Mouse (Mus musculus): Measurements from ENCODE around the gene Prkra. TPM values are rescaled to one million over a fixed set of nuclear protein-coding genes. Genes with fewer than 3 reads are reported as not detected.
A peak's percentile ranks its signal among the peaks of the same experiment; 100 is the strongest.

Gene Prkra
- total and polyA plus RNA-seq, 3 experiments: 18.8 to 21.5 TPM; not detected in 1

DNA sequence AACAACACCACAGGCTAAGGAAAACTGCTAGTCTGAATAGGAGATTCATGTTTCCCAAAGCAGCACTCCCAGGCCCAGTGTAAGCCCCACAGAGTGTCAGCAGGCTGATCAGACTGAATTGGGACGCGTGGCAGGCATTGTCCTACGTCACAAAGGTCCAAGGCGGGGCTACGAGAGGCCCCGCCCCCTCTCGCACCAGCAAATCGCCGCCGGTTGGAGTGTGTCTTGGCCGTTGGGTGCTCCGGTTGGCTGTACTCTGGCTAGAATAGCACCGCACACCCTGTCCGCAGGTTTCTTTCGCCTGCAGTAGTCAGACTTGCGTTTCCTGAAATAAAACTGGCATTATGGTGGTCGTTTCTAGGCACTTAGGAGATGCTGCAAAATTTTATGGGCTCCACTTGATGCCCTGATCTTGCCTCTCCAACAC, 25.2 kb upstream of the Prkra start, which contains the start of gene Fkbp7 (continued):
- TF ChIP-seq NELFE (IDR thresholded peaks at IDR 0.05; ENCODE audit: low read depth, low read length) (peak; percentile 72), TAL1 (IDR thresholded peaks at IDR 0.05; ENCODE audit: low read length) (no peak), ZC3H11A (IDR thresholded peaks at IDR 0.05; ENCODE audit: low read depth, low read length) (no peak), ZNF384 (IDR thresholded peaks at IDR 0.05; ENCODE audit: low read depth, low read length) (no peak), CHD1 (IDR thresholded peaks at IDR 0.05; ENCODE audit: low read depth, low read length) (0 out of 2 replicates have a peak, but pooled peaks have one; percentile 49), RCOR1 (IDR thresholded peaks at IDR 0.05; ENCODE audit: low read depth, low read length) (no peak)

DNA sequence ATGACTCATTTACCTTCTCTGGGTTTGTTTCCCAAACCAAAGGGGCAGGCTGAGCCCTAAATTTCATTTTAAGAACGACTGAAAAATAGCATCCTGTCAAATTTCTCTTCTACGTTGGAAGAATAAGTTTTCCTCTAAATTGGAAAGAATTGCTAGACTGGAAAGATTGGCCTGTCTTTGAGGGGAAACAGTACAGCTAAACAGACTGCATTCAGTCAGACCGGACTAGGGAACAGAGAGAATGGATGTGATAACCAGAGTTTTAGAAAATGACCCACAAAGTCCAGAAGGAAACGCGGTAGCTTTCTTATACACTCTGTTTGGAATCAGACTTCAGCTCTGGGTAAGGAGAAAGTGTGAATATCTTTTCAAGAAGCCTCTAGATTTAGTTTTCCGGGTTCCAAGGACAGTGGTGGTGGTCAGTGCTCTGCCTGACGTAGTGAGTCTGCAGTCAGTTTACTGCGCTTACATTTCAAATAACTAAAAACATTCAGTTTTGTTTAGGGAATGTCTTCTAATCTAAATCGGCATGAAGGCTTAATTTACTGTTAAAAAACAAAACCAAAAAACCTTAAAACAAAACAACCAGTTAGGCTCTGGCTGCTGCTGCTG, 24.4 kb upstream of the Prkra start:
- Histone ChIP-seq H3K36me3 (ENCODE audit: control insufficient read depth in 1 of 2, insufficient read depth in 2 of 2, low read length in 2 of 2) (peaks cover 0 to 22% of the 10 kb centered on the region in 2 experiments; a peak in 3 of 4 replicates), H3K4me1 (ENCODE audit: control insufficient read depth in 1 of 2, insufficient read depth in 2 of 2, low read length in 2 of 2) (peaks cover 4 to 13% of the 10 kb centered on the region in 2 experiments; a peak in 3 of 4 replicates), H3K9me3 (replicated peaks; ENCODE audit: insufficient read depth, low read length) (no peaks in the 10 kb centered on the region), H3K27ac (ENCODE audit: control insufficient read depth, low read depth, low read length) (peak overlapping the region; percentile 8; the same call in 1 of the 2 replicates), H3K79me2 (ENCODE audit: control insufficient read depth, insufficient read depth, low read length, poor library complexity) (peaks cover 21% of the 10 kb centered on the region), H3K27me3 (ENCODE audit: control insufficient read depth in 1 of 2, insufficient read depth in 2 of 2, low read length in 2 of 2) (no peaks in the 10 kb centered on the region), H3K9ac (ENCODE audit: control insufficient read depth, low read depth, low read length, poor library complexity, severe bottlenecking) (peak overlapping the region; percentile 71), H3K4me3 (ENCODE audit: control insufficient read depth in 1 of 2, insufficient read depth in 1 of 2, low read depth in 2 of 2, low read length in 2 of 2) (peak overlapping the region; percentile 68 to 92)
- TF ChIP-seq EP300 (IDR thresholded peaks at IDR 0.05; ENCODE audit: low read depth in 1 of 2, low read length in 2 of 2) (no peak), GATA1 (IDR thresholded peaks at IDR 0.05; ENCODE audit: low read depth, low read length) (no peak), SMC3 (IDR thresholded peaks at IDR 0.05; ENCODE audit: low read depth, low read length) (no peak), MAFK (IDR thresholded peaks at IDR 0.05; ENCODE audit: borderline replicate concordance, low read depth, low read length) (no peak), POLR2A (IDR thresholded peaks at IDR 0.05; ENCODE audit: control insufficient read depth in 1 of 2, insufficient read depth in 1 of 2, low read depth in 1 of 2, low read length in 2 of 2, poor library complexity in 1 of 2) (no peak), POLR2AphosphoS5 (IDR thresholded peaks at IDR 0.05; ENCODE audit: borderline replicate concordance, low read depth, low read length) (no peak), USF2 (IDR thresholded peaks at IDR 0.05; ENCODE audit: borderline replicate concordance in 1 of 2, insufficient read depth in 1 of 2, low read depth in 1 of 2, low read length in 2 of 2) (no peak), GABPA (IDR thresholded peaks at IDR 0.05; ENCODE audit: low read depth, low read length) (no peak), UBTF (IDR thresholded peaks at IDR 0.05; ENCODE audit: borderline replicate concordance, insufficient read depth, low read depth, low read length) (no peak)
- DNase-seq (ENCODE audit: low read depth, low spot score): peak; percentile 36

DNA sequence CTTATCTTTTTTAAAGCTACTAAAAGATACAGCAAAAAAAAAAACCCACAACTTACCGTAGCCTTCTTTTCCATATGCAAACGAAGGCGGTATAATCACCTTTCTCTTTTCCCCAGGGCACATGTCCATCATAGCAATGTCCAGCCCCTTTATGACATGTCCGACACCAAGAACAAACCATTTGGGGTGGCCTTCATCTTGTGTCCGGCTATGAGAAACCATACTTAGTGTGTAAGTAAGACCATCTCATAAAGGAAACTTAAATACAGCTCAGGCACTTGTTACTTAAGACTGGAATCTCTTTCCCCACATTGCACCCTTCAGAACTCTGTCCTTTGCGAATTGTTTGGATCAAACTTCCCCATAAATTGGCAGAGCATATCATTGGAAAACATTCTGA, 23.8 kb upstream of the Prkra start:
- H3K36me3 ChIP-seq (ENCODE audit: control insufficient read depth in 1 of 2, insufficient read depth in 2 of 2, low read length in 2 of 2): peaks cover 0 to 17% of the 10 kb centered on the region in 2 experiments; a peak in 2 of 4 replicates
- H3K9me3 ChIP-seq (replicated peaks; ENCODE audit: insufficient read depth, low read length): no peaks in the 10 kb centered on the region
- no peak overlapping the region for H3K27ac ChIP-seq (ENCODE audit: control insufficient read depth, low read depth, low read length)
- peak; percentile 20 for DNase-seq (ENCODE audit: low read depth, low spot score)
- H3K4me3 ChIP-seq (ENCODE audit: control insufficient read depth in 1 of 2, insufficient read depth in 1 of 2, low read depth in 2 of 2, low read length in 2 of 2): peak overlapping the region; percentile 68 to 92
- no peak for TF ChIP-seq CHD2 (IDR thresholded peaks at IDR 0.05; ENCODE audit: low read length)
- TF ChIP-seq ZKSCAN1 (IDR thresholded peaks at IDR 0.05; ENCODE audit: low read depth, low read length): no peak
- no peak for TF ChIP-seq POLR2A (IDR thresholded peaks at IDR 0.05; ENCODE audit: control insufficient read depth in 1 of 2, insufficient read depth in 1 of 2, low read depth in 1 of 2, low read length in 2 of 2, poor library complexity in 1 of 2)
- no peak for TF ChIP-seq ZMIZ1 (IDR thresholded peaks at IDR 0.05; ENCODE audit: low read depth, low read length)
- TF ChIP-seq KAT2A (conservative IDR thresholded peaks at IDR 0.05; ENCODE audit: low read depth, low read length): no peak
- TF ChIP-seq USF2 (IDR thresholded peaks at IDR 0.05; ENCODE audit: borderline replicate concordance in 1 of 2, insufficient read depth in 1 of 2, low read depth in 1 of 2, low read length in 2 of 2): no peak
- no peak for TF ChIP-seq BHLHE40 (IDR thresholded peaks at IDR 0.05; ENCODE audit: borderline replicate concordance, low read depth, low read length)
- TF ChIP-seq GATA1 (IDR thresholded peaks at IDR 0.05; ENCODE audit: low read depth, low read length): no peak
- no peak for TF ChIP-seq MXI1 (IDR thresholded peaks at IDR 0.05; ENCODE audit: low read depth, low read length)
- TF ChIP-seq NELFE (IDR thresholded peaks at IDR 0.05; ENCODE audit: low read depth, low read length): no peak
- no peak for TF ChIP-seq ZC3H11A (IDR thresholded peaks at IDR 0.05; ENCODE audit: low read depth, low read length)
- no peak for TF ChIP-seq EP300 (IDR thresholded peaks at IDR 0.05; ENCODE audit: low read depth in 1 of 2, low read length in 2 of 2)
- no peak for TF ChIP-seq ETS1 (IDR thresholded peaks at IDR 0.05; ENCODE audit: low read depth, low read length)
- no peak for TF ChIP-seq RCOR1 (IDR thresholded peaks at IDR 0.05; ENCODE audit: low read depth, low read length)
- no peak for TF ChIP-seq SIN3A (IDR thresholded peaks at IDR 0.05; ENCODE audit: low read length)
- no peak for TF ChIP-seq TAL1 (IDR thresholded peaks at IDR 0.05; ENCODE audit: low read length)
- peaks cover 17% of the 10 kb centered on the region for H3K79me2 ChIP-seq (ENCODE audit: control insufficient read depth, insufficient read depth, low read length, poor library complexity)
- no peaks in the 10 kb centered on the region for H3K27me3 ChIP-seq (ENCODE audit: control insufficient read depth in 1 of 2, insufficient read depth in 2 of 2, low read length in 2 of 2)
- H3K9ac ChIP-seq (ENCODE audit: control insufficient read depth, low read depth, low read length, poor library complexity, severe bottlenecking): peak overlapping the region; percentile 71
- H3K4me1 ChIP-seq (ENCODE audit: control insufficient read depth in 1 of 2, insufficient read depth in 2 of 2, low read length in 2 of 2): peaks cover 2 to 10% of the 10 kb centered on the region in 2 experiments; a peak in 3 of 4 replicates
